Mouse (Mus musculus) gastrocnemius, postnatal 4 days (tissue): Measurements from ENCODE around the gene Gm10961. TPM values are rescaled to one million over a fixed set of nuclear protein-coding genes. Genes with fewer than 3 reads are reported as not detected.
"Not testable (repeated sequence)": the region's sequence is repeated elsewhere in the genome, so short reads cannot be mapped to it uniquely, and the experiment has no call there.

Experiments
- DNase-seq, 2 experiments: peaks; one replicate each; pipeline ENCODE4 v3.0.0; 2021 to 2022; ENCODE audit warnings: low spot score in 2 of 2, mixed read lengths in 2 of 2
- total RNA-seq, 2 experiments: library from RNA; stranded (reverse); gene quantifications; 2 replicates each; pipeline ENCODE4 v1.2.3; 2021

Gene Gm10961
- total RNA-seq, 2 experiments from 2014 or later = not detected

DNA sequence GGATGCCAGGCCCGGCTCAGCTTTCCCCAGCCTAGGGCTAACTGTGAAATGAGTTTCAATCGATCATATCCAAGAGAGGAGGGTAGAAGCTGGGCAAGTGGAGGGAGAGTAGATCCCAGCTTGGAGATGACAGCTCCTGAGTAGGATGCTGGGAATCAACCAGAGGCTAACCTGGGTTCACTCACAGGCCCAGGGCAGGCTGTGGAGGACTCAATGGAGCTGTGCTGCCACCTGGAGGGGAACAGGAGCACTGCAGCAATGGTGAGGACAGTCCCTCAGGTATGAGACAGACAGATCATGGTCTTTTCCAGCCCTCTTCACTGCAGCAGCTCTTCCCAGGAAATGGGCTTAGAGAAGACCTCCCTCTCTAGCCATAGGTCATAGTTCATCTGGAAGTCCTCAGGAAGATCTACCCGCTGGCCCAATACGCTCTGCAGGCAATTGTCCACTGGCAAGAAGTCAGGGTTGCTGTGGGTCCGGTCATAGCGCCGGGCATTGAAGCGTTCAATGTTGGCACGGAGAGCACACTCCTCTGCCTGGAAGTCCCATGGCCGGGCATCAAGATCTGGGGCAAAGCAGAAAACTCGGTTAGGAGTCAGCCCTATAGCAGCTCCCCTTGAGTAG is 18.1 kb upstream of the Gm10961 start:
- peak in 1 of 2 experiments; percentile 59 for DNase-seq

DNA sequence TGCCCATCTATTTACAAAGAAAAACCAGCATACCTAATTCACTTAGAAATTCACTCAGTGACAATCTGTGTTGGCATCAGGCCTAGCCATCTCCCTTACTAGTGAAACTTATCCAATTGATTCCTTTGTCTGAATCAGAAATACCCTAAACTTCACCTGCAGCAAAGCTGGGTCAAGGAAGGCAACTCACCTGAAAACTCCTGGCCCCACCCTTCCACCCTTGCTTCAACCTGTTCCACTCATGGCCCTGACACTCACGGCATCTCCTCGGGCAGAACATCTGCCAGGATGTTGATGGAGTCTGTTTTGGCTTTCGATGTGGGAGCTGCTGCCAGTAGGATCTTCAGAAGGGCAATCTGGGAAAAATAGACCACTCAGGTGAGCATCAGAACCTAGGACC is 13.3 kb upstream of the Gm10961 start:
- no peak for DNase-seq

DNA sequence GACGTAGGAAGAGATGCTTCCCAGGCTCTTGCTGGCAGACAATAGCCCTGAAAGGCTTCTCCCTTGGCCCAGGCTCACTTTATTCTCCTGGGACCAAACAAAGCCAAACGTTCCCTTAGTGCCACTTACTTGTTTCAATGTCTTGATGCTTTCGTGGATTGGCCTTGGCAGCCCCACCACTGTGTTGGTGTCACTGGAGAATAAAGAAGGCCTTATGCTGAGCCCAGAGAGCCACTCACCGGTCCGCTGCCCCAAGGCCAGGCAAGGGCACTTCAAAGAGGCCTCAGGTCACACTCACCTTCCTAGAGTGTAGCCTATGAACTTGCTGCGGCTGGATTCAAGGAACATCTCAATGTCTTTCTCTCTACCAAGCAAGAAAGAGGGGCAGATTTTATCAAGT is 11.2 kb upstream of the Gm10961 start:
- DNase-seq = no peak

DNA sequence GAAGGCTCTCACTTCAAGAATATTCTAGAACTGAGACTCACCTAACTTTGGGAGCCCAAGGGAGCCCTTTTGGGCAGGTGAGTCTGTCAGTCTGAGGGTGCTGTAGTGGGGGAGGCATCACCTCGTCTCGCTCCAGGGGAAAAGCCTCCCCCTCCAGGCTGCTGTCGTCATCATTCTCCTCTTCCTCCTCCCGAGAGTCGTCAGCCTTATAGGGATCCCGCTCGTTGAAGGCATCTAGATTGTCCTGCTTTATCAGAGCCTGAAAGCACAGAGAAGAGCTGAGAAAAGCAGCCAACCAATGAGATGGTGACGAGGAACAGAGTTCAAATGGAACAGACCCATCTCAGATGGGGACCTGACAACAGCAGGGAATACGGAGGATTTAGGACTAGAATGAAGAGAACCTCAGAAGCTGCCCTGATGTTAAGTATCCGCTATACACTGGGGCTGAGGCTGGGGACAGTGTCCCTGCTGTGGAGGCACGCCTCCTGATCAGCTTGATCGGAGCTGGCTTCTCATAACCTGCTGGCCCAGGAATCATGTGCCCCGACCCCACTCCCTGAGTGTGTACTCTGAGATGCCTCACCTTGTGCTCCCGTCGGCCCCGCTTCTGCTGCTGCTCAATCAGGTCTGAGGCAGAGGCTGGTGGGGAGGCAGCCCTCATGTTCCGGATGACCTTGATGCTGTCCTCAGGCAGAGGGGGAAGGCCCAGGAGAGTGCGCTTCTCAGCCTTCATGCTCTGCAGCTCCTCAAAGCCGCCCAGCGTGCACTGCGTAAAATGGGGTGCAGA is 9.6 kb upstream of the Gm10961 start:
- no peak for DNase-seq

DNA sequence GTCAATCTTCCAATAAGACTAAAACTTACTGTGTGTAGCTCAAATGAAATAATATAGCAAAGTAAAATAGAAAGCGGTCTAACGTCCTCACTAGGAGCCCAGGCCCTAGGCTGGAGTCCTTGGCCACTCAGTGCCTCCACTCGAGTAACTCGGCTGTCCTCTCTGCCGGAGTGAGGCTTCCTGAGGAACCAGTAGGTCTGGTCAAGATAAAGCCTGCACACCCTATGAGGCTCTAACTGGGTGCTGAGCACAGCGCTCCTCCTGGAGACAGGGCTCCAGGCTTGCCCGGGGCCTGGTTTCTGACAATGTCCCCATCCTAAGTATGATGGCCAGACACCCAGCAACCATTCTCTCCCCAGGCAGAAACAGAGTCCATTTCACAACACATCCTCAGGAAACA is 8.6 kb upstream of the Gm10961 start:
- DNase-seq = no peak

DNA sequence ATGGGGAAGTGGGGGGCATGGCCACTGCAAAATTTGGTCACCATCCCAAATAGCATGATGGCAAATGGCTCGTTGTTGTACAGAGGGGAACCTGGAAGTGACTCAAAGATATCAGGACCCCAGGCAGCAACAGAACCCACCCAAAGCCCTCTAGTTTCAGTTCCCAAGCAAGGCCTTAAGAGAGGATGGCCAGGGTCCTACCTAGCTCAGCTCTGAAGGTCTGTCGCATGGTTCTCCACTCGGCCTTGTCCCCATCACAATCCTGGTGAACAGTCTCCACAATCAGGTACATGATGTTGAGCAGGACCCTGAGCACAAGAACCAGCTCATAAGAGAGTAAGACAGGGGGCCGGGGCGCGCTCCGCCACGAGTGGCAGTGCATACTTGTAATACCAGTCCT is 6.7 kb upstream of the Gm10961 start:
- DNase-seq = no peak

DNA sequence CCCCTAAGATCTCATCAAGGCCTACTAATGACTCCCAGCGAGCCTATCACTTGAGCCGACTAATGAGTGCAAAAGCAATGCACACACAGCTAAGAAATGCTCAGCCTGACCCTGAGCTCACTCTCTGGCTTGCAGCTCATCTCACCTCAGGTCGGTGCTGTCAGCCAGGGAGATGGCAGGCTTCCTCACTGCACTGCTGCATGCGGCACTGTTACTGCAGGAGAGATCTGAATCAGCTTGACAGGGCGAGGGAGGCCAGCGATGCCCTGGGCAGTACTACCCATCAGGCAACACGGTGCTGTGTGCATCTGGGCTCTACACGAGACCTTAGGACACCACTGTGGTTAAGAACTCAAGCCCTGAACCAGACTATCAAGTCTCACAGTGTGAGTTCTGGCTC is 5.6 kb upstream of the Gm10961 start:
- no peak for DNase-seq

DNA sequence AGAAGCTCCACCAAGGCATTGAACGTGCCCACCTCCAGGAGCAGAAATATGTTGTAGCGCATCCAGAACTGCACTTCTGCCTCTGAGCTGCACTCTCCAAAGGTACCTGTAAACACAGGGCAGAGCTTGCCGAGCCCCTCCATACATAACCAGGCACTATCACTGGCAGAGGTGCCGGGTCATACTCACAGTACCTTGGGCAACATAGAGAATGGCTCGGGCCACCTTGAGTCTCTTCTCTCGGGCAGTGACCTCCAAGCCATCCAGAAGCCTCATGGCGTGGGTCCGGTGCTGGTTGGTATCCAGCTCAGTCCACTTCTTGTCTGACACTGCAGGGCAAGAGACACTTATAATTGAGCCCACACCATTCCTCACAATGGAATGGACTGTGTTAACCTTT is 4.4 kb upstream of the Gm10961 start:
- no peak for DNase-seq

DNA sequence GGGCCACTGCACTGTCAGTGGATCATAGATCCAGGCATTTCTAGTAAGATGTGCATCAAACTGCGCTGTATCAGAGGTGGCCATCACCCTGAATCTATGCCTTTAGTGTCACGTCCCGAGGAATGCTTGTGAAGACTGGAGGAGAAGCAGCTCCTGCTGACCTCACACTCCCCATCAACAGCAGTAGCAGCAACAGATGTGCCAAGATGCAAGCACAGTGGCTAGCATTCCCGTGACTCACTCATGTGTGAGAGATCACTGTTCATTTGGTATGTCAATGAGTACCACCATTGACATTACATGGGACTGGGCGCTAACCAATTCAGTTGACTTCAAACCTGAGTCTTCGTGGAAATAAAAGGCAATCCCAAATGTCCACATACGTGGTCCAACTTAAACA is 3.5 kb upstream of the Gm10961 start:
- no peak for DNase-seq

DNA sequence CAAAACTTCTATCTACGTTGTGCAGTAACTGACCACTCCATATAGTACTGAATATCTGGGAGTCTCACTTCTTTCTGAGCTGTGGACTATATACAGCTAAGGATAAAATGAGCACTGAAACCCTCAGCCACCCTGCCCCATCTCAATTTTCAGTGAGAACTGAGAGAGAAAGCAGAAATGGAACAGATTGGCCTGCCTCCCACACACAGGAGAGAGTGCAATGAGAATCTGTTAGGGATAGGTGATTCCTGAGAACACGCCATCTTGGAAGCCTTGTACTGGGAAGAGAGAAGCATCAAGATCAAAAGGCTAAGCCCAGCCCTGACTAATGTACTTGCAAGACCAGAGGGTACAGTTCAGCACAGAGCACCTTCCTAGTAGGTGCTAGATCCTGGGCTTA is 2.6 kb upstream of the Gm10961 start:
- DNase-seq = no peak

DNA sequence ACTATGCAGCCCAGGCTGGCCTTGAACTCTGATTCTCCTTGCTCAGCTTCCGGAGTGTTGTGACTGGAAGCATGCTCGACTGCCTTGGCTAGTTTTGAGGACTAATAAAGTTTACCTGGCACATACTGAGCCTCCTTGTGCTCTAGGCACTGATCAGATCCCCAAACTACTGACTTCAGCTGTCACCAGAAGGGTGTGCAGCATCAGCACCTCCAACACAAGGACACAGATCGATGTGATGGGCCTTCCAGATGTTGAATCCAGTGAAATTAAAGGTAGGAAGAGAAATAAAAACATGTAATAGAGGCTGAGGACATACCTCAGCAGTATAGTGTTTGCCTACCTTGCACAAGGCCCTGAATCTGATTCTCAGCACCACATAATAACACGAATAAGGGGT is 1.7 kb upstream of the Gm10961 start:
- no peak for DNase-seq

DNA sequence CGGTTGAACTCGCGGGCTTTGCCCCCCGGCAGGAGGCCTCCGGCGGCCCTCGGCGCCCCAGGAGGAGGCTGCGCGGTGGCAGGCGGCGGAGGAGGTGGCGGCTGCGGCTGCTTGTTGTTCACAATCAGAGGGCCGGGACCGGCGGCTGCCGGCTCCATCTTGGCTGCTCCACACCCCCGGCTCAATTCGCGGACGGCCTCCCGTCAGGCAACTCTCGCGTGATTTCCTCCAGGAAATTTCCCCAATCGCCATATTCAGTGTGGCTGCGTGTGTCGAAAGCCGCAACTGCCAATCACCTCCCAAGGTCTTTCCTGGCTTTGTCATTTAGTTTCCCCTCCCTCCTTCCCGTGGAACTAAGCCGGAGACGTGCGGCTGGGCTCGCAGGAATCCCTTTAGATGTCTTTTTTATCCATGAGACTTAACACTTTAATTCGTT is 419 bp downstream of the Gm10961 start, which contains the start of gene Strip1:
Strip1 (minus strand) TSS at position 172 of the 436 bp plus-strand sequence.
- peak; percentile 82 to 93 for DNase-seq

DNA sequence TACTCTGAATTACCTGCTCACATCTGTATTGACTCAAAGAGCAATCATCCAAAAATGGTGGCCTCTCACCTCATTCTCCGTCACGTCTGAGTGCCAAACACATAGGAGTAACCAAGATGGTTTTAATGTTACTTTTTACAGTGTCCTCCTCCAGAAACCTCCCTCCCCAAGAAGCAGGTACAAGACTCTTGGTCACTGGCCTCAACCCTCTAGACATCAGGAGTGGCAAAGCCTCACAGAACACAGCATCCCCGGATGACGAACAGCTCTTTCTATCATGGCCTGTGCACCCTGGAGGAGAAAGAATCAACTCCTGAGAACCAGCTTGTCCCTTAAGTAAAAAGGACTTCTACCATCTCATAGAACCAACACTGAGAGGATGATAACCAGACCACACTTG is 1.7 kb downstream of the Gm10961 start:
- no peak for DNase-seq

DNA sequence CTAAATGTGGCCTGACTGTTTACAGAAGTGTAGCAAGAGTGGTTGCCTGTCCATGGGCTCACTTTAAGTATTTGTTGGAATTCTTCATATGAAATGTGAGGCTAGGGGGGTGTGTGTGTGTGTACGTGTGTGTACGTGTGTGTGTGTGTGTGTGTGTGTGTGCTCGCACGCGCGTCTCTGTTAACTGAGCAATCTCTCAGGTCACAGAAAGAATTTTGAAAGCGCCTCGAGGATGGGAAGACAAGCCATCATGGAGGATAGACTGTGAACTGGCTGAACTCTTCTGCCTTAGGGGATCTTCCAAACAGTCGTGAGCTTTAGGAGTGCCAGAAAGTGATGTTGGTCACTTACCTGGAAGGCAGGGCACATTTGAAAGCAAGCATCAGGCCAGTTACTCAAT is 2.8 kb downstream of the Gm10961 start:
- DNase-seq = no peak

DNA sequence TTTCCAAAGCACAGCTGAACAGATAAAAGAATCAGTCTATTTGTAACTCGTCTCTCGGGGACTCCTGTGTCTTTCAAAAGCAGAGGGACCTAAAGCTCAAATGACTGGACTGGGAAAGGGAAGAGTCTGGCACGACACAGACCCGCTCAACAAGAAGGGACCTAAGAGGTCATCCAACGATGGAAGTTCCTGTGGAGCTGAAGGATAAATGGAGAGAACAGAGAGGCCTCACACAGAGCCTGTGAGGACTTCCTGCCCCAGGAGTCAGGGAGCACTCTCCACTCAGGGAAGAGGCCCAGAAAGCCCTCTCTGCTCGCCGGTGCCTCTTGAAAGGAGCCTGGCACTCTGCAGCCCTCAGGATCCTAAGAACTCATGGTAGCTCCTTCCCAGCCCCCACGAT is 4.7 kb downstream of the Gm10961 start:
- DNase-seq = no peak

DNA sequence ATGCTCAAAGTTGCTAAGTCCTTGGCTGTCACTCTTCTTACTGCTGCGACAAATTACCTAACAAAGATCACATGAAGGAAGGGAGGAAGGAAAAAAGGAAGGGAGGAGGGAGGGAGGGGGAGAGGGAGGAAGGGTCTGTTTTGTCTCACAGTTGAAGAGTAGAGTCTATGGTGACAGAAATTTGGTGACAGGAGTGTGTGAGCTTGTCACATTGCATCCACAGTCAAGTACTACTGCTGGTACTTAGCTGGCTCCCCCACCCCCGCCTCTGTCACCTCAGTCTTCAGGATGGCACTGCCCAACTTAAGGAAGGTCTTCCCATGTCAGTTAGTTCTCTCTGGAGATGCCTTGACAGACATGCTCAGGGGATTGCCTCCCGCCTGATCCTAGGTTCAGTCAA is 5.1 kb downstream of the Gm10961 start:
- DNase-seq = no peak

DNA sequence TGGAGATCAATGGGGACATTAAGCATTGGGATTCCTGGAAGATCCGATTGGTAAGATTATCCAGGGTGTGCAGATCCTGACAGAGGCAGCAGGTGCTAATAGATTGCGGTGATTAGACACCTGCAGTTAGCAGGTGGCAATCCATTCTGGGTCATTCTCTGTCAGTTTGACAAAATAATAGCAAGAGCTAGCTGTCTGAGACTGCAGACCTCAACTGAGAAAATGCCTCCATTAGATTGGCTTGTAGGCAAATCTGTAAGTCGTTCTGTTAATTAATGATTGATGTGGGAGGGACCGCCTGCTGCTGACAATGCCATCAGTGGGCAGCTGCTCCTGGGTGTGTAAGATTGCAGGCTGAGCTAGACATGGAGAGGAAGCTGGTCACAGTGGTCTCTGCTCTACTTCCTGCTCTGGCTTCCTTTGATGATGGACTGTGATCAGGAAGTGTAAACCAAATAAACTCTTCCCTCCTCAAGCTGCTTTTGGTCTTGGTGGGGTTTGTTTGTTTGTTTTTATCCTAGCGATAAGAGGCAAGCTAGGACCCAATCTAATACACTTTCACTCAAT is 6.6 kb downstream of the Gm10961 start:
- no peak for DNase-seq

DNA sequence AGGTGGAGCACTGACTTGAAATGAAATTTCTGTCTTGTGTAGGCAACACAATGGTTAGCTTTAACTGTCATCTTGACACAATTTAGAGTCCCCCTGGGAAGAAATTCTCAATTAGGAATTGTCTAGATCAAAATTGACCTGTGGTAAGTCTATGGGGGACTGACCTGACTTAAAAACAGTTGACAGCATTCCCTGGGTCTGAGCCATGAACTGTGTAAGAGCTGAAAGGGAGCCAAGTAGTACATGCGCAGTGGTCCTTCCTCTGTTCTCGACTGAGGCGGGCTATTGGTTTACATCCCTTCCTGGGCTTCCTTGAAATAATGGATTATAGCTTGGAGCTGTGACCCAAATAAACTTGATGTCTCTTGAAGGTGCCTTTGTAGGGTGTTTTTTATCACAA is 15.8 kb downstream of the Gm10961 start:
- DNase-seq = no peak

DNA sequence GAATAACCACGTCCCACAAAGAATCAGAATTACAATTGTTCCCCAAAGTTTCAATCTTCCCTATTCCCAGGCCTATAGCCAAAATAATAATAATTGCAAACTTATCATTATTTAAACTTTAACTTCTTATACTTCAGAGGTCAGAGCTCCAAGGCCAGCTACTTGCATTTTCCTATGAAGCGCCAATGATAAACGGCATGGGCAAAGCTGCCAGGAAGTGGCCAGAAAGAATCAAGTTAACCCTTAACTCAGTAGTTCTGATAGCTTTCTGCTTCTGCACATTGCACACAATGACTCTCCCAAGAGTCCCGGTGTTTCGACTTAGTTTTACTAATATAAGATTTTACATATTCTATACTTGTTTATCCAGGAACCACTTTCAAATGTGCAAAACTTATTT is 19.2 kb downstream of the Gm10961 start:
- not testable (repeated sequence) for DNase-seq

DNA sequence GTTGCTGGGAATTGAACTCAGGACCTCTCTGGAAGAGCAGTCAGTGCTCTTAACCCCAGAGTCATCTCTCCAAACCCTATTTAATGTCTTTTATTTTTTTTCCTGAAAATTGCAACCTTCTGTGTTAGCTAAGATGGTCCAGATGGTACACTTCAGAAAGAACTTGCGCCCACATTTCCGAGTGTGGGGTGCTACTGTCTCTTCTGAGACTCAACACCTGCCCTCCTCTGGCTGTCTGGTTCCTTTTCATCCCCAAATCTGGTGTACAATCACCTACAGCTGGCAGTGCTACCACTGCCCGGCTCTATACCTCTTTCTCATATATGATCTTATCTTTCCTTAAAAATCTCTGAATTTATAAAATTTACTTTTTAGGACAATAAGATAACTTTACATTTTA is 21.8 kb downstream of the Gm10961 start:
- DNase-seq = no peak

DNA sequence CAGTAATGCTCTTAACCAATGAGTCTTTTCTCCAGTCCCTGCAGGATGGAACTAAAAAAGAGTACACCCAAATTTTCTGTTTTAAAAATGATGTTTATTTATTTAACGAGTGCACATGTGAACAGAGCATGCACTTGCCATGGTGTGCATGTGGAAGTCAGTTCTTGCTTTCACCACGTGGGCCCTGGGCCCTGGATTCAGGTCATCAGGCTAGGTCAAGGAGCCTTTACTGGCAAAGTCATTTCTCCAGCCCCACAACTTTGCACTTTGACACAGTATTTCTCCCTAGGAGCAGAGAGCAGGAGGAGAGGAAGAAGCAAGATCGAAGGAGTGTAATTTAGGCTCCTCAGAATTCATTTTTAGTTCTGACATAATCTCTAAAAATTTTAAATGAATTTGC is 23.7 kb downstream of the Gm10961 start:
- DNase-seq = no peak

DNA sequence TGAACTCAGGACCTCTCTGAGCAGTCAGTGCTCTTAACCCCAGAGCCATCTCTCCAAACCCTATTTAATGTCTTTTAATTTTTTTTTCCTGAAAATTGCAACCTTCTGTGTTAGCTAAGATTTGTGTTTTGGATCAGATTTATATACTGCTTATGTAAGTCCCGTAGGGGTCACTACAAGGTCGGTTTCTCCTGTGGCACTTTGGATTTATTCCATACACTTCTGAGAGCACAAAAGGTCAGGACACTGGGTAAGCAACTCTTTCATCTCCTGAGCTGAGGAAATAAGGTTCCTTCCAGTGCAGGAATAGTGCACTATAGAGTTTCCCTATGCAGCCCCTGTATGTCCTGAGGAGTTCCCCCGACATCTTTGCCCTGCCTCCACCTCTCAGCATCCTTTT is 24.4 kb downstream of the Gm10961 start:
- no peak for DNase-seq

DNA sequence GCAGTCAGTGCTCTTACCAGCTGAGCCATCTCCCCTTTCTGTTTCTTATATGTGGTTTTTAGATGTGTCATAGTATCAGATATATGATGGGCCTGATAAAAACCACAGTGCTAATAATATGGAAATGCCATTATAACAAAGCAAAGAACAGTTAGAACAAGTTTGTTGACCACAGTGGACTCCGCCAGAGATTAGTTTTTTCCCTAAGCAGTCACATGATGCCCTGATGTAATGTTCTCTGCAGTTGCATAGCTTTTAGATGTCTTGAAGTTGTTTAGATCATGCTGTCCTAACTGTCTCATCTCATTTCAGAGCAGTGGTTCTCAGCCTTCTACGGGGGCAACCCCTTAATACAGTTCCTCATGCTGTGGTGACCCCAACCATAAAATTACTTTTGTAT is 25.0 kb downstream of the Gm10961 start:
- DNase-seq = no peak
